Mouse (Mus musculus) embryo, embryonic 10.5 days (tissue): Measurements from ENCODE around the gene Pofut1.
A peak's percentile ranks its signal among the peaks of the same experiment; 100 is the strongest.
"Not testable (repeated sequence)": the region's sequence is repeated elsewhere in the genome, so short reads cannot be mapped to it uniquely, and the experiment has no call there.

Source experiments
- DNase-seq: peaks from one replicate; pipeline ENCODE4 v3.0.0-alpha.2; 2015; ENCODE audit warnings: low spot score

The Pofut1 gene

GRCm38 (mm10) chr2:153239021-153239859, 2.1 kb upstream of the Pofut1 start:
- DNase-seq: peak; percentile 12

- DNase-seq: peak; percentile 60
Observed at GRCm38 (mm10) chr2:153239860-153240480, 1.4 kb upstream of the Pofut1 start.

DNA sequence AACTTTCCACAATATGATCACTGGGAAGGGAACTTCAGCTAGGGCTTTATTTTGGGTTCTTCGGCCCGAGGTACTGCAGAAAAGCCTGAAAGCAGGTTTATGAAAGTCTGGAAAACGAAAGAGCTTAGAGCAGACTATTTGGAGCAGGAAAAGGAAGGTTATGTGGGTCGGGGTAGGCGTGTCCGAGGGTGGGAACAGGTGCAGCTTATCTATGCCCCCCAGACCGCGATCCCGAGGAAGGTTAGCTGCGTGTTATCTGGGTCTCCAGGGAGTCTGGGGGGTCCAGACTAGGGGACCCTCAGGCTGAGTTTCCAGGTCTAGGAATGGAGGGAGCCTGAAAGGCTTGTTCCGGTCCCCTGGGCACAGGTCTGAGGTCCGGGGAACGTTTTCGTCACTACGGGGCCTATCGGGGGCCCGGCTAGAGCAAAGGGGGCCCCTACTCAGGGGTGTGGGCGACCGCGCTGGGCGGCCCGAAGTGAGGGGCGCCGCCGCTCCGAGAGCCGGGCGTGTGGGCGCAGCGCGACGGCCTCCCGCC, 565 bp upstream of the Pofut1 start:
- DNase-seq: peak; percentile 38

DNA sequence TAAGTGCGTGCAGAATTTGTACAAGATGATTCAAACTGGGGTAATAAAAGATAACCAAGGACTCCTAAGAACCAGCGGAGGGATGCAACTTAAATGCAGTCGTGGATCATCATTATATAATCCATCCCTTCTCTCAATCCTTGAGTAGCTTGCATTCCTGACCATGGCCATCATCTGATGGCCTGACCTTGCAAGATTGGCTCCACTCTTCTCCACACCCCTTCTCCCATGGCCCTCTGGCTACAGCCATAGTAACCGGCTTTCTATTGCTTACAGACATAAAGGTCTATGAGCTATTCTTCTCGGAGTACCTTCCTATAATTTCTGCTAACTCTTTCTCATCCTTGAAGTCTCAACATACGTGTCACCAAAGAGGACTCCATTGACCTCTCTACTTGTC, 823 bp downstream of the Pofut1 start:
- no peak for DNase-seq

GRCm38 (mm10) chr2:153249751-153250150, 8.4 kb downstream of the Pofut1 start:
- no peak for DNase-seq

GRCm38 (mm10) chr2:153256604-153257003, 15.3 kb downstream of the Pofut1 start:
- DNase-seq: no peak

DNA sequence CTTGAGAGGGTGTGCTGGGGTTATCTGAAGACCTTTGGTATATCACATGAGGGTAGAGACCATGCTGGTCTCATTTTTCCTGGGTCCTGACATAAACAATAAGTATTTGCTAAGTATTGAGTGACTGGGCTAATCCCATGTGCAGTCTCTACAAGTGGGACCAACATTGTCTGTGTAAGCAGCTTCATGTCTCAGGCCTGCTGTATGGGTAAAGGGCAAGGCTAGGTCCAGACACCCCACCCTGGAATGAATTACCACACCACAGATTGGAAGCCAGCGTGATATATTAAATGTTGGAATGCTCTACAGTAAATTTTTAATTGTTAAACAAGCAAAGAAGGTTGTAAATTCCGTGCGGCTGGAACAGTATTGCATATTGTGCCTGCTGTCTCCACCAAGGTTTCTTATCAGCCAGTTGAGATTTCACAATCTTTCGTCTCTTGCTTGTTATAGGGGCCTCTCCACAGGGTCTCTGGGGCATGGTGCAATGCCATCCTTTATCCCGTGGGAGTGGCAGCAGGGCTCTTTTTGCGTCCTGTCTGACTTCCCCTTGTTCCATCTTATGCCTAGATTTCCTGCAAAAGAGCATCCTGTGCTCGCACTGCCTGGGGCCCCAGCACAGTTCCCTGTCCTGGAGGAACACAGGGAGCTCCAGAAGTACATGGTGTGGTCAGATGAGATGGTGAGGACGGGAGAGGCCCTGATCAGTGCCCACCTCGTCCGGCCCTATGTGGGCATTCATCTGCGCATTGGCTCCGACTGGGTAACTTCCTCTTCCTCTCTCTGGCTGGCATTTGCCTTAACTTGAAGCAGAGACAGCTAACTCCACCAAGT, 17.9 kb downstream of the Pofut1 start:
- DNase-seq: no peak

- DNase-seq: no peak
Observed at GRCm38 (mm10) chr2:153259864-153260674, 18.7 kb downstream of the Pofut1 start.

DNA sequence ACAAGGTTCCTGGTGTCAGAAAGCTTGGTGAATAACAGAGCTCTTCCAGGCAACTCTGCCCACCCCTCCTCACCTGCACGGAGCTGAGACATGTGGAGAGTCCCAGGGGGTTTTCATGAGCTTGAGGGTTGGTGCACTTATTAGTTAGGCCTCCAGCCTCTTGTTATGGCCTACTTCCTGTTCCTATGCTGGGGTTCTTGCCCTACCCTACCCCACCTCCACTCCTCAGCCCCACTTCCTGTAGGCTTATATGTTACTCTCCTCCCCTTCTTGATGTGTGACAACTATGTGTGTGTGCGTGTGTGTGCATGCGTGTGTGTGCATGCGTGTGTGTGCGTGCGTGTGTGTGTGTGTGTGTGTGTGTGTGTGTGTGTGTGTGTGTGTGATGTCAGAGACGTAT, 21.7 kb downstream of the Pofut1 start:
- DNase-seq: no peak

GRCm38 (mm10) chr2:153267331-153267730, 26.0 kb downstream of the Pofut1 start:
- no peak for DNase-seq

GRCm38 (mm10) chr2:153270231-153270915, 29.0 kb downstream of the Pofut1 start:
- DNase-seq: not testable (repeated sequence)

- DNase-seq: not testable (repeated sequence)
Observed at GRCm38 (mm10) chr2:153274200-153274918, 33.0 kb downstream of the Pofut1 start.

DNA sequence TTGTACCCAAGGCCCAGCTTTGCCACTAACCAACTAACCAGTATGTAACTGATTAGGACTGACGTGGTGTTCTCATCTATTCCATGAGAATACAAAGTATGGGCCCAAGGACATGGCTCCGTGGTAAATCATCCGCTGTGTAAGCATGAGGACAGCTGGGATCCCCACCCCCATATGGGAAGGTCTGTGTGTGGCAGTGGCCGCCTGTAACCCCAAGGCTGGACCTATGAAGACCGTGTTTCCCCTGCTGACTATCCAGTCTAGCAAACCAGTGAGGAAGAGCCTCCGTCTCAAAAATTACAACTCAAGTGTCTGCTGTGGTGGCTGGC, 33.5 kb downstream of the Pofut1 start:
- no peak for DNase-seq

DNA sequence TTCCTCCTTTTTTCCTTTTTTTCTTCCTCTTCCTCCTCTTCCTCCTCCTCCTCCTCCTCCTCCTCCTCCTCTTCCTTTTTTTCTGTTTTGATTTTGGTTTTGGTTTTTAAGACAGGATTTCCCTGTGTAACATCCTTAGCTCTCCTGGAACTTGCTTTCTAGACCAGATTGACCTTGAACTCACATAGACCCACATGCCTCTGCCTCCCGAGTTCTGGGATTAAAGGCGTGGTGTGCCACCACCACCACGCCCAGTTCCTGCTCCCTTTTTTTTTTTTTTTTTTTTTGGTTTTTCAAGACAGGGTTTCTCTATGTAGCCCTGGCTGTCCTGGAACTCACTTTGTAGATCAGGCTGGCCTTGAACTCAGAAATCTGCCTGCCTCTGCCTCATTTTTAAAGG, 34.2 kb downstream of the Pofut1 start:
- DNase-seq: not testable (repeated sequence)

DNA sequence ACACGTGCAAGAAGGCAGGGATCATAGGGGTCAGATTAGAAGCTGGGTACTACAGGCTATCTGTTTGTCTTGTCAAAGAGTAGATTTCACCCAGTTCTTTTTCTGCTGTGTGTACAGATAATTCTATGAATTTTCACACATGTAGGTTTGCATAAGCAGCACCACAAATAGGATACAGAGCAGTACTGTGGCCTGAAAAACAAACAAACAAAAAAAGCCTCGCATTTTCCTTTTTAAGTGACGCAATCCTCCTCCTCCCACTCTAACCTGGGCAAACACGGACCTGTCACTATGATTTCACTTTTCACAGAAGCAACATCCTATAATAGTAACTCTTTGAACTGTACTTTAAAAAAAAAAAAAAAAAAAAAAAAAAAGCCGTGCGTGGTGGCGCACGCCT, 35.1 kb downstream of the Pofut1 start:
- DNase-seq: no peak

- DNase-seq: not testable (repeated sequence)
Observed at GRCm38 (mm10) chr2:153276846-153277245, 35.5 kb downstream of the Pofut1 start.

- no peak for DNase-seq
Observed at GRCm38 (mm10) chr2:153278357-153278756, 37.0 kb downstream of the Pofut1 start.

- no peak for DNase-seq
Observed at GRCm38 (mm10) chr2:153283919-153284318, 42.6 kb downstream of the Pofut1 start.

DNA sequence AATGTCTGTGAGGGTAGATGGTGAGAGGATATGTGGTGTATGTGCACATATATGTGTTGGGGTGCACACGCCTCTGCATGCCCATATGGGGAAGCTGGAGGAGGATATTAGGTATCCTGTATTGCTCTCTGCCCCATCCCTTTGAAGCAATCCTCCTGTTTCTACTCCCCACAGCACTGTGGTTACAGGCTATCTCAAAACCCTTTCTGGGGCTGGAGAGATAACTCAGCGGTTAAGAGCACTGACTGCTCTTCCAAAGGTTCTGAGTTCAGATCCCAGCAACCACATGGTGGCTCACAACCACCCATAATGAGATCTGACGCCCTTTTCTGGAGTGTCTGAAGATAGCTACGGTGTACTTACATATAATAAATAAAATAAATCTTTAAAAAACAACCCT, 45.2 kb downstream of the Pofut1 start:
- no peak for DNase-seq

DNA sequence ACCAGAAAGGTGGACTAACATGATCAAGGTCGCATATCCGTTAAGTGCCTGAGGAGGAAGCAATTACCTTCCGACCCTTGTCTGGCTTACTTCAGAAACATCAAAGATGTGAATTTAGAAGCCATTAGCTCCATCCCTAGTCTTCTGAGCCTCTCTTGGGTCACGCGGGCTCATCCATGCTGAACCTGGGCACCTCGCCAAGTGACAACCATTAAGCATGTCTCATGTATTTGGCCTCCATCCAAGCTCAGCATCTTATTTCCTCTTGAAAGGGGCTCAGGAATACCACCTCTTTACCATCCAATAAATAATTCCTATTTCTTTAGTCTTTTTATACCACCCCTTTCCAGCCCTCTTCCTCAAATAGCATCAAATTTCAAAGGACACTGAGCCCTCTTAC, 46.5 kb downstream of the Pofut1 start:
- DNase-seq: no peak
